Mouse (Mus musculus): ENCODE measurements around the gene Ect2l. TPM values are rescaled to one million over a fixed set of nuclear protein-coding genes. Genes with fewer than 3 reads are reported as not detected.
A peak's percentile ranks its signal among the peaks of the same experiment; 100 is the strongest.
"Not testable (repeated sequence)": the region's sequence is repeated elsewhere in the genome, so short reads cannot be mapped to it uniquely, and the experiment has no call there.

Ect2l gene
- polyA plus RNA-seq, 1 experiment from 2014 or later, result not detected

- H3K4me1 ChIP-seq (ENCODE audit: insufficient read depth), result 0 out of 2 replicates have a peak, but pooled peaks cover 2% of the 10 kb centered on the region
- WGBS (ENCODE audit: insufficient replicate concordance), result 73% methylated on average over 6 of the region's 6 CpGs
- TF ChIP-seq CTCF (IDR thresholded peaks at IDR 0.05; ENCODE audit: low read depth) (no peak), EP300 (IDR thresholded peaks at IDR 0.05; ENCODE audit: low read depth) (no peak)
Measured at GRCm38 (mm10) chr10:18142231-18142630, 68.5 kb downstream of the Ect2l start.

GRCm38 (mm10) chr10:18141389-18141788 lies 69.3 kb downstream of the Ect2l start:
- DNase-seq, result peak; percentile 73
- Histone ChIP-seq H3K9ac (replicated peaks) (no peak overlapping the region), H3K9me3 (ENCODE audit: low read length) (no peaks in the 10 kb centered on the region), H3K27me3 (ENCODE audit: insufficient read depth, low read length) (no peaks in the 10 kb centered on the region), H3K36me3 (replicated peaks; ENCODE audit: insufficient read depth, low read length) (no peaks in the 10 kb centered on the region), H3K4me3 (ENCODE audit: low read depth, low read length) (no peak overlapping the region), H3K4me2 (ENCODE audit: low read depth, low read length) (no peak overlapping the region), H3K4me1 (ENCODE audit: insufficient read depth) (0 out of 2 replicates have a peak, but pooled peaks cover 2% of the 10 kb centered on the region), H3K27ac (ENCODE audit: low read depth) (no peak overlapping the region)
- TF ChIP-seq EP300 (IDR thresholded peaks at IDR 0.05; ENCODE audit: low read depth) (no peak), CTCF (IDR thresholded peaks at IDR 0.05; ENCODE audit: low read depth) (no peak)
- ATAC-seq, result peak; percentile 83
- 77% methylated on average over 2 of the region's 2 CpGs for WGBS (ENCODE audit: insufficient replicate concordance)

More at GRCm38 (mm10) chr10:18142231-18142630, 68.5 kb downstream of the Ect2l start:
- H3K4me2 ChIP-seq (ENCODE audit: low read depth, low read length), result no peak overlapping the region
- H3K9me3 ChIP-seq (ENCODE audit: low read length), result no peaks in the 10 kb centered on the region
- H3K27ac ChIP-seq (ENCODE audit: low read depth), result no peak overlapping the region
- no peaks in the 10 kb centered on the region for H3K27me3 ChIP-seq (ENCODE audit: insufficient read depth, low read length)
- H3K36me3 ChIP-seq (replicated peaks; ENCODE audit: insufficient read depth, low read length), result no peaks in the 10 kb centered on the region
- ATAC-seq (no peak), DNase-seq (no peak)
- H3K9ac ChIP-seq (replicated peaks), result no peak overlapping the region
- H3K4me3 ChIP-seq (ENCODE audit: low read depth, low read length), result no peak overlapping the region

GRCm38 (mm10) chr10:18139615-18140014 lies 71.1 kb downstream of the Ect2l start:
- no peaks in the 10 kb centered on the region for H3K27me3 ChIP-seq (ENCODE audit: insufficient read depth, low read length)
- peak; percentile 55 for ATAC-seq
- TF ChIP-seq CTCF (IDR thresholded peaks at IDR 0.05; ENCODE audit: low read depth), result no peak
- no peak for DNase-seq
- no peaks in the 10 kb centered on the region for H3K36me3 ChIP-seq (replicated peaks; ENCODE audit: insufficient read depth, low read length)
- peak overlapping the region; percentile 31; the same call in 1 of the 2 replicates for H3K4me2 ChIP-seq (ENCODE audit: low read depth, low read length)
- H3K4me3 ChIP-seq (ENCODE audit: low read depth, low read length), result peak overlapping the region; percentile 9; the same call in 1 of the 2 replicates
- no peak overlapping the region for H3K27ac ChIP-seq (ENCODE audit: low read depth)
- H3K9me3 ChIP-seq (ENCODE audit: low read length), result no peaks in the 10 kb centered on the region
- H3K4me1 ChIP-seq (ENCODE audit: insufficient read depth), result 0 out of 2 replicates have a peak, but pooled peaks cover 2% of the 10 kb centered on the region
- WGBS (ENCODE audit: insufficient replicate concordance), result 80% methylated on average over 5 of the region's 5 CpGs
- H3K9ac ChIP-seq (replicated peaks), result no peak overlapping the region

DNA sequence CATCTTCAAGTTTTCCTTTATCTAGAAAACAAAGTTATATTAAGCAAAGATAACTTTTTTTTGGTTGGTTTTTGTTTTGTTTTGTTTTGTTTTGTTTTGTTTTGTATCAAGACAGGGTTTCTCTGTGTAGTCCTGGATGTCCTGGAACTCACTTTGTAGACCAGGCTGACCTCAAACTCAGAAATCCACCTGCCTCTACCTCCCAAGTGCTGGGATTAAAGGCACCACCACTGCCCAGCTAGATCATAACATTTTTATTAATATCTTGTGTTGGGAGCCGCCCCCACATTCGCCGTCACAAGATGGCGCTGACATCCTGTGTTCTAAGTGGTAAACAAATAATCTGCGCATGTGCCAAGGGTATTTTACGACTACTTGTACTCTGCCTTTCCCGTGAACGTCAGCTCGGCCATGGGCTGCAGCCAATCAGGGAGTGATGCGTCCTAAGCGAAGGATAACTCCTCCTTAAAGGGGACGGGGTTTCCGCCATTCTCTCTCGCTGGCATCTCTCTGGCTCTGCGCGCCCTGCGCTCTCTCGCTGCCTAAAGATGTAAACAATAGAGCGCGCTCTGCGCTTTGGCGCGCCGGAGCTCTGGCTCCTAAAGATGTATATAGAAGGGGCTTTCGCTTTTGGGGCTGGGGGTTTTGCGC lies 71.7 kb downstream of the Ect2l start:
- not testable (repeated sequence) for H3K4me1 ChIP-seq (ENCODE audit: insufficient read depth); H3K9ac ChIP-seq (replicated peaks); H3K36me3 ChIP-seq (replicated peaks; ENCODE audit: insufficient read depth, low read length); H3K27me3 ChIP-seq (ENCODE audit: insufficient read depth, low read length); DNase-seq; H3K4me2 ChIP-seq (ENCODE audit: low read depth, low read length); H3K27ac ChIP-seq (ENCODE audit: low read depth); H3K9me3 ChIP-seq (ENCODE audit: low read length)
- H3K4me3 ChIP-seq (ENCODE audit: low read depth, low read length), result 0 out of 2 replicates have a peak overlapping the region, but pooled peaks have one; percentile 9
- peak; percentile 60 for ATAC-seq
- WGBS (ENCODE audit: insufficient replicate concordance), result 61% methylated on average over 10 of the region's 26 CpGs

- H3K9ac ChIP-seq (replicated peaks), result no peak overlapping the region
- no peak overlapping the region for H3K27ac ChIP-seq (ENCODE audit: low read depth)
- no peaks in the 10 kb centered on the region for H3K36me3 ChIP-seq (replicated peaks; ENCODE audit: insufficient read depth, low read length)
- ATAC-seq, result no peak
- peaks cover 4% of the 10 kb centered on the region; the same call in 1 of the 2 replicates for H3K4me1 ChIP-seq (ENCODE audit: insufficient read depth)
- DNase-seq, result no peak
- no peak for TF ChIP-seq CTCF (IDR thresholded peaks at IDR 0.05; ENCODE audit: low read depth)
- TF ChIP-seq EP300 (IDR thresholded peaks at IDR 0.05; ENCODE audit: low read depth), result no peak
- no peak overlapping the region for H3K4me3 ChIP-seq (ENCODE audit: low read depth, low read length)
- WGBS (ENCODE audit: insufficient replicate concordance), result 59% methylated on average over 10 of the region's 10 CpGs
- no peaks in the 10 kb centered on the region for H3K27me3 ChIP-seq (ENCODE audit: insufficient read depth, low read length)
- no peaks in the 10 kb centered on the region for H3K9me3 ChIP-seq (ENCODE audit: low read length)
- H3K4me2 ChIP-seq (ENCODE audit: low read depth, low read length), result no peak overlapping the region
Measured at GRCm38 (mm10) chr10:18131666-18132650, 78.7 kb downstream of the Ect2l start.

DNA sequence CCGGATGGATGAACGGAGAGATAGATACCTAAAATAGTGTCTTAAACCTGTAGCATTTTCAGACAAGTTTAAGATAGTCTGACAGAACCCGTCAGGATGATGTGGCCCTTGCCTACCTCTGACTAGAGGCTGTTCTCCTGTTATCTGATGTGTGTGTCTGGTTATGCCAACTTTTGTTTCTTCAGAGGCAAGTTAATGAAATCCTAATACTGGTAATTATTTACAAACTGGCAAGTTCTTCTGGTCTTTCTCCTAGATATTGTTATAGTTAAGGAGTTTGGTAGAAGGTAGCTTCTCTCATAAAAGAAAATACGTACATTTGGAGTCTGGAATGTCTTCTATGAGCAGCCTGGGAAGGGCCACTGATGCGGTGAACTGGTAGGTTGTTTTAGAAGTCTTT lies 80.4 kb downstream of the Ect2l start:
- 83% methylated on average over 5 of the region's 5 CpGs for WGBS (ENCODE audit: insufficient replicate concordance)
- no peak overlapping the region for H3K9ac ChIP-seq (replicated peaks)
- no peak for ATAC-seq
- peaks cover 8% of the 10 kb centered on the region for H3K36me3 ChIP-seq (replicated peaks; ENCODE audit: insufficient read depth, low read length)
- no peak for DNase-seq
- H3K4me2 ChIP-seq (ENCODE audit: low read depth, low read length), result no peak overlapping the region
- H3K27ac ChIP-seq (ENCODE audit: low read depth), result no peak overlapping the region
- H3K4me3 ChIP-seq (ENCODE audit: low read depth, low read length), result no peak overlapping the region
- H3K4me1 ChIP-seq (ENCODE audit: insufficient read depth), result peaks cover 4% of the 10 kb centered on the region; the same call in 1 of the 2 replicates
- no peaks in the 10 kb centered on the region for H3K9me3 ChIP-seq (ENCODE audit: low read length)
- H3K27me3 ChIP-seq (ENCODE audit: insufficient read depth, low read length), result no peaks in the 10 kb centered on the region
- TF ChIP-seq CTCF (IDR thresholded peaks at IDR 0.05; ENCODE audit: low read depth) (no peak), EP300 (IDR thresholded peaks at IDR 0.05; ENCODE audit: low read depth) (no peak)
